Mouse (Mus musculus) limb, embryonic 14.5 days (tissue): Measurements from ENCODE around the gene Piezo1. TPM values are rescaled to one million over a fixed set of nuclear protein-coding genes. Genes with fewer than 3 reads are reported as not detected.

ENCODE experiments used
- ATAC-seq: fragments of 200-750 bp; cut with Nextera tagmentation; 2 replicates; pipeline ENCODE4 v1.8.0; 2017; ENCODE audit warnings: low read depth, moderate number of reproducible peaks, moderate TSS enrichment; ENCODE audit not compliant: low FRiP score
- DNase-seq: peaks from one replicate; pipeline ENCODE4 v3.0.0-alpha.2; 2015; ENCODE audit warnings: low spot score
- H3K27ac ChIP-seq: fragments of 300-500 bp; sonication (generic); replicated peaks from 2 replicates; pipeline ENCODE4 v1.5.1; 2014; ENCODE audit warnings: low read depth, mild to moderate bottlenecking, low read length, moderate library complexity, mixed read lengths
- H3K27me3 ChIP-seq: fragments of 300-500 bp; sonication (generic); 2 replicates; pipeline ENCODE4 v1.6.1; 2014; ENCODE audit warnings: low read length, mixed read lengths; ENCODE audit not compliant: control insufficient read depth, insufficient read depth
- H3K36me3 ChIP-seq: fragments of 300-500 bp; sonication (generic); 2 replicates; pipeline ENCODE4 v1.6.1; 2014; ENCODE audit warnings: mild to moderate bottlenecking, low read length, moderate library complexity, mixed read lengths; ENCODE audit not compliant: control insufficient read depth, insufficient read depth
- H3K4me1 ChIP-seq: fragments of 300-500 bp; sonication (generic); 2 replicates; pipeline ENCODE4 v1.6.1; 2014; ENCODE audit warnings: antibody characterized with exemption, low read length, mixed read lengths; ENCODE audit not compliant: control insufficient read depth, insufficient read depth
- H3K4me2 ChIP-seq: fragments of 300-500 bp; sonication (generic); replicated peaks from 2 replicates; pipeline ENCODE4 v1.6.1; 2014; ENCODE audit warnings: low read depth, mild to moderate bottlenecking, low read length, moderate library complexity; ENCODE audit not compliant: severe bottlenecking
- H3K4me3 ChIP-seq: fragments of 300-500 bp; sonication (generic); replicated peaks from 2 replicates; pipeline ENCODE4 v1.5.1; 2014; ENCODE audit warnings: low read length
- H3K9ac ChIP-seq: fragments of 300-500 bp; sonication (generic); 2 replicates; pipeline ENCODE4 v1.6.1; 2014; ENCODE audit warnings: mild to moderate bottlenecking, low read depth, low read length, moderate library complexity; ENCODE audit not compliant: severe bottlenecking
- H3K9me3 ChIP-seq: fragments of 300-500 bp; sonication (generic); 2 replicates; pipeline ENCODE4 v1.6.1; 2016; ENCODE audit warnings: low read length; ENCODE audit not compliant: control insufficient read depth
- POLR2A ChIP-seq: fragments of 200-500 bp; IDR thresholded peaks from 2 replicates; pipeline ENCODE4 v1.8.0; 2012; ENCODE audit warnings: inconsistent platforms, mild to moderate bottlenecking, moderate library complexity, borderline replicate concordance; ENCODE audit not compliant: insufficient read depth, insufficient read length; ENCODE audit errors: extremely low read depth
- WGBS: fragments of 180-500 bp; shearing (Covaris S2); extraction: QIAGEN DNeasy Blood & Tissue Kit; methylation state at CpG from one replicate; pipeline ENCODE4 v1.1.7; 2014; 5-methylcytosine and 5-hydroxymethylcytosine counted together
- polyA plus RNA-seq, 2 experiments: library from polyadenylated mRNA; depleted of rRNA in 1 of 2; stranded (reverse) in 1 of 2; unstranded in 1 of 2; fragments of >200 nt; fragmentation: Nextera tagmentation in 1 of 2; extraction: Ambion mirVana in 1 of 2; gene quantifications; 2 replicates each; pipeline versions ENCODE4 v1.2.1 to v1.2.3; 2012 to 2014

Gene Piezo1
- polyA plus RNA-seq, 2 experiments = 20.7 to 93.3 TPM

GRCm38 (mm10) chr8:122484831-122485230 is 66.3 kb downstream of the Piezo1 start:
- TF ChIP-seq POLR2A = no peak
- ATAC-seq (no peak), DNase-seq (no peak)
- Histone ChIP-seq H3K4me3 (no peak overlapping the region), H3K27me3 (no peaks in the 10 kb centered on the region), H3K27ac (no peak overlapping the region), H3K9me3 (no peaks in the 10 kb centered on the region), H3K36me3 (peaks cover 92% of the 10 kb centered on the region), H3K4me1 (no peaks in the 10 kb centered on the region), H3K4me2 (no peak overlapping the region), H3K9ac (no peak overlapping the region)
- WGBS = 93% methylated on average over 12 of the region's 12 CpGs

GRCm38 (mm10) chr8:122483877-122484276 is 67.3 kb downstream of the Piezo1 start:
- no peaks in the 10 kb centered on the region for H3K27me3 ChIP-seq
- H3K4me1 ChIP-seq = no peaks in the 10 kb centered on the region
- no peak for TF ChIP-seq POLR2A
- H3K27ac ChIP-seq = no peak overlapping the region
- no peaks in the 10 kb centered on the region for H3K9me3 ChIP-seq
- H3K4me3 ChIP-seq = no peak overlapping the region
- DNase-seq (no peak), ATAC-seq (no peak)
- peaks cover 92% of the 10 kb centered on the region for H3K36me3 ChIP-seq
- no peak overlapping the region for H3K9ac ChIP-seq
- H3K4me2 ChIP-seq = no peak overlapping the region
- WGBS = 96% methylated on average over 7 of the region's 7 CpGs

- Histone ChIP-seq H3K4me2 (no peak overlapping the region), H3K27ac (no peak overlapping the region), H3K4me1 (no peaks in the 10 kb centered on the region), H3K9ac (no peak overlapping the region), H3K36me3 (peaks cover 88% of the 10 kb centered on the region), H3K9me3 (no peaks in the 10 kb centered on the region), H3K4me3 (no peak overlapping the region), H3K27me3 (no peaks in the 10 kb centered on the region)
- ATAC-seq = no peak
- 98% methylated on average over 8 of the region's 8 CpGs for WGBS
- TF ChIP-seq POLR2A = no peak
- DNase-seq = no peak
Measured at GRCm38 (mm10) chr8:122482448-122482847, 68.7 kb downstream of the Piezo1 start.

- H3K27ac ChIP-seq = peak within 1 kb of the TSS; percentile 72
- TF ChIP-seq POLR2A = peak; percentile 53; the same call in 1 of the 2 replicates
- peaks cover 46% of the 10 kb centered on the region for H3K36me3 ChIP-seq
- H3K9ac ChIP-seq = peak within 1 kb of the TSS; percentile 94
- under 1% methylated on average over 81 of the region's 103 CpGs for WGBS
- DNase-seq (peak; percentile 87), ATAC-seq (peak; percentile 93)
- no peaks in the 10 kb centered on the region for H3K9me3 ChIP-seq
- peaks cover 14% of the 10 kb centered on the region for H3K4me1 ChIP-seq
- H3K4me3 ChIP-seq = peak within 1 kb of the TSS; percentile 100
- no peaks in the 10 kb centered on the region for H3K27me3 ChIP-seq
- peak within 1 kb of the TSS; percentile 85 for H3K4me2 ChIP-seq
Measured at GRCm38 (mm10) chr8:122475580-122476320, 75.4 kb downstream of the Piezo1 start, which contains the start of the genes Rnf166 and Ctu2. TSS of gene Rnf166 (minus strand) at chr8:122476064. TSS of gene Ctu2 (plus strand) at chr8:122476143.

GRCm38 (mm10) chr8:122474951-122475560 is 76.1 kb downstream of the Piezo1 start:
- H3K4me2 ChIP-seq = peak overlapping the region; percentile 85
- H3K4me3 ChIP-seq = peak overlapping the region; percentile 100
- no peak for TF ChIP-seq POLR2A
- ATAC-seq (no peak), DNase-seq (no peak)
- WGBS = 12% methylated on average over 16 of the region's 16 CpGs
- H3K9ac ChIP-seq = peak overlapping the region; percentile 94
- H3K9me3 ChIP-seq = no peaks in the 10 kb centered on the region
- H3K27me3 ChIP-seq = no peaks in the 10 kb centered on the region
- peaks cover 14% of the 10 kb centered on the region for H3K4me1 ChIP-seq
- peaks cover 44% of the 10 kb centered on the region for H3K36me3 ChIP-seq
- H3K27ac ChIP-seq = 0 out of 2 replicates have a peak overlapping the region, but pooled peaks have one; percentile 72
